Mouse (Mus musculus): ENCODE results near the gene Rap1gap2.

- TF ChIP-seq CTCF (IDR thresholded peaks at IDR 0.05; ENCODE audit: borderline replicate concordance, insufficient read depth, low read depth, low read length) (no peak), POLR2A (IDR thresholded peaks at IDR 0.05; ENCODE audit: borderline replicate concordance, insufficient read depth, low read length) (no peak)
Measured at GRCm38 (mm10) chr11:74426306-74426705, 184.4 kb downstream of the Rap1gap2 start.

All from cerebellum, adult 2 months (tissue).